Mouse (Mus musculus) liver, embryonic 16.5 days (tissue): ENCODE measurements around the gene Ttc30a1. TPM values are rescaled to one million over a fixed set of nuclear protein-coding genes. Genes with fewer than 3 reads are reported as not detected.

Source experiments
- ATAC-seq: fragments of 200-750 bp; cut with Nextera tagmentation; 2 replicates; pipeline ENCODE4 v1.8.0; 2017; ENCODE audit warnings: low read depth, mild to moderate bottlenecking, moderate number of reproducible peaks, moderate library complexity
- H3K27ac ChIP-seq: fragments of 300-500 bp; sonication (generic); 2 replicates; pipeline ENCODE4 v1.5.1; 2014; ENCODE audit warnings: mild to moderate bottlenecking, low read length
- H3K27me3 ChIP-seq: fragments of 300-500 bp; sonication (generic); 2 replicates; pipeline ENCODE4 v1.6.1; 2014; ENCODE audit warnings: low read depth, low read length, mixed read lengths; ENCODE audit not compliant: control insufficient read depth, insufficient read depth
- H3K36me3 ChIP-seq: fragments of 300-500 bp; sonication (generic); 2 replicates; pipeline ENCODE4 v1.6.1; 2014; ENCODE audit warnings: mild to moderate bottlenecking; ENCODE audit not compliant: control insufficient read depth, insufficient read depth
- H3K4me1 ChIP-seq: fragments of 300-500 bp; sonication (generic); 2 replicates; pipeline ENCODE4 v1.6.1; 2014; ENCODE audit warnings: low read depth, low read length, mixed read lengths; ENCODE audit not compliant: control insufficient read depth
- H3K4me2 ChIP-seq: fragments of 300-500 bp; sonication (generic); 2 replicates; pipeline ENCODE4 v1.6.1; 2014; ENCODE audit warnings: low read depth, low read length, mixed read lengths
- H3K4me3 ChIP-seq: fragments of 300-500 bp; sonication (generic); 2 replicates; pipeline ENCODE4 v1.5.1; 2014; ENCODE audit warnings: low read depth, mild to moderate bottlenecking, low read length
- H3K9ac ChIP-seq: fragments of 300-500 bp; sonication (generic); 2 replicates; pipeline ENCODE4 v1.6.1; 2014; ENCODE audit warnings: low read depth, low read length
- H3K9me3 ChIP-seq: fragments of 300-500 bp; sonication (generic); replicated peaks from 2 replicates; pipeline ENCODE4 v1.6.1; 2016; ENCODE audit warnings: low read length; ENCODE audit not compliant: control insufficient read depth
- WGBS: fragments of 180-500 bp; shearing (Covaris S2); extraction: QIAGEN DNeasy Blood & Tissue Kit; methylation state at CpG from one replicate; pipeline ENCODE4 v1.1.7; 2014; ENCODE audit not compliant: insufficient replicate concordance; 5-methylcytosine and 5-hydroxymethylcytosine counted together
- polyA plus RNA-seq: library from polyadenylated mRNA; unstranded; fragments of >200 nt; fragmentation: Nextera tagmentation; extraction: Ambion mirVana; gene quantifications from 2 replicates; pipeline ENCODE4 v1.2.1, GENCODE M21; 2015

Gene Ttc30a1
- polyA plus RNA-seq, 1 experiment from 2014 or later = 1.2 TPM

DNA sequence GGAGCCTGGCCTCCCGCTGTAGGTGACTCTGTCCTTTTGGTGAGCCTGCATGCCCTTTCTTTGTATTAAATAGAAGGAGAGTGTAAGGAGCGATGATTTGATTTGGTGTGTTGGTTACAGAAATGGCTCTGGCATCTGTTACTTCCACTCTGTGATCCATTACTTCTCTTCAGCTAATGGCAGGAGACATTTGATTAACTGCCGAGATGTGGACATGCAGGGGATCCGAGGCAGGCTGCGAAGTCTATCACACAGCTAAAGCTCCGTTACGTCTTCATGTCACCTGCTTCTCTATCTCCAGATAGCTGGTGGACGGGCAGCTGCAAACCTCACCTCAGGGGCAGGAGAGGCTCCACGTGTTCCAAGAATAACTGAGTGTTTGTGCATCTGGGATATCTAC, 7.6 kb downstream of the Ttc30a1 start:
- no peaks in the 10 kb centered on the region for H3K4me1 ChIP-seq
- no peak overlapping the region for H3K9ac ChIP-seq
- no peak overlapping the region for H3K27ac ChIP-seq
- H3K9me3 ChIP-seq = no peaks in the 10 kb centered on the region
- ATAC-seq = no peak
- no peaks in the 10 kb centered on the region for H3K36me3 ChIP-seq
- no peak overlapping the region for H3K4me2 ChIP-seq
- H3K27me3 ChIP-seq = no peaks in the 10 kb centered on the region
- 64% methylated on average over 9 of the region's 9 CpGs for WGBS
- no peak overlapping the region for H3K4me3 ChIP-seq

DNA sequence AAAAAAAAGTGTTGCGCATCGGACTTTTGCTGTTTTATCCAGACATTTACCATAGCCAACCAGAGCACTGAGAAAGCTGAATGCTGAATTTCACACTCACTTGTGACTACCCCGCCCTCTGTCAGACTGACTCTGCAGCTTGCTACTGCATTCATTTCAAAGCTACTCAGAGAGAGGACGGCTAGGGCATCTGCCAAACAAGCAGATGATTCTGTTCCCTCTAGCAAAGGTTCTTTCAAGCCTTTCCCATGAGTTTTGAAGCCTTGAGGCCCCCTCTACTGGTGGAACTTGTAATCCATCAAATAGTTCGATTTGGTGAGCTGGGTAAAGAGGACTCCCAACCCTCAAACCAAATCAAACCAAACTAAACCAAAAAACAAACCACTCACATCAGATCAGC, 16.8 kb downstream of the Ttc30a1 start:
- ATAC-seq = no peak
- peak overlapping the region; percentile 16 for H3K4me3 ChIP-seq
- peaks cover 3% of the 10 kb centered on the region; the same call in 1 of the 2 replicates for H3K4me1 ChIP-seq
- no peak overlapping the region for H3K27ac ChIP-seq
- H3K4me2 ChIP-seq = peak overlapping the region; percentile 47
- 16% methylated on average over 5 of the region's 5 CpGs for WGBS
- H3K36me3 ChIP-seq = no peaks in the 10 kb centered on the region
- no peak overlapping the region for H3K9ac ChIP-seq
- no peaks in the 10 kb centered on the region for H3K9me3 ChIP-seq
- no peaks in the 10 kb centered on the region for H3K27me3 ChIP-seq

DNA sequence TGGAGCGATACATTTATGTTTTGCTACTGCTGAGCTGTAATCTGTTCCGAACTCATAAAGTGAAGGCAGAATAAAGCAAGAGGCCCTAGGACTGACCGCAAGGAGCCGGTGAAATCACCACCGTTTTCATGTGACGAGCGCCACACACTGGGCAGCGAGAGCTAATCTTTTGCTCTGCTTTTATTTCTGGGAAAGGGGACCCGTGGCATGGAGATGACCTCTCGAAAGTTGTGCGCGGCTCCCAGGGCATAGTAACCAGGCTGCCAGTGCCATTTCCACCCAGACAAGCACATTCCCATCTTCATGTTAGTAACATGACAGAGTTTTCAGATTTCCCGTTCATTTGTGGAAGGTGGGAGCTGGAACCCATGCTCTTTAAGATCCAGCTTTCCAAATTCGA, 17.3 kb downstream of the Ttc30a1 start:
- Histone ChIP-seq H3K27me3 (no peaks in the 10 kb centered on the region), H3K4me3 (peak overlapping the region; percentile 17), H3K4me1 (peaks cover 3% of the 10 kb centered on the region; the same call in 1 of the 2 replicates), H3K4me2 (peak overlapping the region; percentile 47), H3K9me3 (no peaks in the 10 kb centered on the region), H3K36me3 (no peaks in the 10 kb centered on the region), H3K9ac (no peak overlapping the region), H3K27ac (no peak overlapping the region)
- WGBS = 12% methylated on average over 14 of the region's 14 CpGs
- no peak for ATAC-seq

DNA sequence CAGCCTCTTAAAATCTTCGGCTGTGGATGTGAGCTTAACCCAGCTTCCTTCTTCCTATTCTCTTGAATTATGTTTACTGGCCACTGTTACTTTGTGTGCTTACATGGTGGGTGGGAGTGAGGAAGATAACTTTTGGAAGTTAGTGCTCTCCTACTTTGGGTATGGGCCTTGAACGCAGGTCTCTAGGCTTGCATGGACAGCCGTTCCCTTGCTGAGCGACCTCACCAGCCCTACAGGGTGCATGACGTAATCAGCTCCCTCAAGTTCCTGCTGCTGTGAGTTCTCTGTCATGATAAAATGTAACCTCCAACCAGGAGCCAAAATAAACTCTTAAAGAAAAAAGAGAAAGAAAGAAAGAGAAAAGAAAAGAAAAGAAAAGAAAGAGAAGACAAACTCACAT, 17.7 kb downstream of the Ttc30a1 start:
- peaks cover 3% of the 10 kb centered on the region; the same call in 1 of the 2 replicates for H3K4me1 ChIP-seq
- WGBS = 45% methylated on average over 5 of the region's 5 CpGs
- no peak for ATAC-seq
- H3K27ac ChIP-seq = no peak overlapping the region
- no peak overlapping the region for H3K9ac ChIP-seq
- no peaks in the 10 kb centered on the region for H3K27me3 ChIP-seq
- H3K4me2 ChIP-seq = peak overlapping the region; percentile 47
- no peaks in the 10 kb centered on the region for H3K9me3 ChIP-seq
- H3K4me3 ChIP-seq = peak overlapping the region; percentile 17; the same call in 1 of the 2 replicates
- H3K36me3 ChIP-seq = no peaks in the 10 kb centered on the region

DNA sequence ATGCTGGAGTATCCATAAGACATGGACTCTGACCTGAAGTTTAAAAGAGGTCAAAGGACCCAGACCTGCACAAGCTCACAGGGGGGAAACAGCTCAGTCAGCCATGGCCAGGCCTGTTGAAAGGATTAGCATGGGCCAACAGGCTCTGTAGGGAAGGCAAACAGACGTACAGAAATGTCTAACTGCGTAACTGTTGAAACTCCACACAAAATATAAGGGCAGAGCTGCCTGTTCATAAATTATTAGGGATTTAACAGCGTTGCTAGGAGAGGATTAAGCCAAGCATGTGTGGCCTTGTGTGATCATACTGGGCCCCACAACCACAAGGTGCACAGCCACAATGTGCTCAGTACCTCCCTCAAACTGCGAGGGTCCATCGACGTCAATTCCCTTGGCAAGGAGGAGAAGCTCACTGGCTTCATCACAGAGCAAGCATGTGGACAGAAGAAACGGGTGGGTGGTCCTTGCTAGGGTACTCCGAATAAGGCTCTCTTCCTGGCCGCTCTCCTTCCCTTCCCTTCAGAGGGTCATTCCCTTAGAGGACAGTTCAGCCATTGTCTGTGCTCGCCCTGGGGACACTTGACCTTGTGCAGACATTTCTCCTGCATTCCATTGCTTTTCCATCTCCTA, 18.4 kb downstream of the Ttc30a1 start:
- Histone ChIP-seq H3K4me1 (peaks cover 3% of the 10 kb centered on the region; the same call in 1 of the 2 replicates), H3K9ac (no peak overlapping the region), H3K4me2 (no peak overlapping the region)

DNA sequence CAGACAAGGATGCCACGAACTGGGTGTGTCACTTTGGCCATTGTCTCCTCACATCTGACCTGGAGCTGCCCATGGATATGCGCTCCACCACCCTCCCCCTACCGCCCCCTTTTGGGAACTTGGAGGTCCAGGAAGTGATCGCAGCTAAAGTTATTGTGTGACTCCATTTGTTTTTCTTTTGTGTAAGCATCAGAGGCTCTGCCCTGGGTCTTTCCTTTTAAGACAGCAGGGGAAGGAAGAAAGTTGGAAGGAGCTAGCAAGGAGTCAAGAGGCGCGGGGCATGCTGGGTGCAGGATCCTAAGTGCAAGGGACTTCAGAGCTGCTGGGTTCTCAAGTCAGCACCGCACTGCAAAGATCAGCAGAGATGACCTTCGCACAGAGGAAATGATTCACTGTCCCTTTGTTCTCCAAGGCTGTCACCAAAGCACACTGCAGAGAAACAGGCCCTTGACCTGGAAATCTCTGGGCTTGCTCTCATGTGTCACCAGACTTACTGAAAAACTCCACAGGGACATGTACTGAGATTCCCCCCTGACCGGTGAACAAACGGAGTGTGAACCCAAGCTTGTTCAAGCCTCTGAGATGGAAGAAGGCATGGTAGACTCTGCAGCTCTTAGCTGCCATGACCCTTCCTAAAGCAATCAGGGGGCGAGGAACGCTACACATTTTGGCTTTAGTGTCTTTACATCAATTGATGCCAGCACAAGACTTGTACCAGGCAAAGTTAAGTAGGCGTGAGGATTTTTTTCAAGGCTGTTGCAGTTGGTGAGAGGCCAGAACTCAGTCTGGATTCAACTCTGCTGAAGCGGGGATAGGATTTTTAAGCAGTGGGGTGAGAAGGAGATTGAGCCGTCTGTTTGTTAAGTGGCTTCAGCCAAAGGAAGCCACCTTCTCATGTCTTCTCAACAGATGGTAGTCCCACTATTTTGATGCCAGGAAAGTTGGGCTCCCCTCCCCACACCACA, 21.1 kb downstream of the Ttc30a1 start:
- H3K36me3 ChIP-seq = no peaks in the 10 kb centered on the region
- H3K9me3 ChIP-seq = no peaks in the 10 kb centered on the region
- no peak overlapping the region for H3K4me3 ChIP-seq
- no peak overlapping the region for H3K4me2 ChIP-seq
- peaks cover 3% of the 10 kb centered on the region; the same call in 1 of the 2 replicates for H3K4me1 ChIP-seq
- H3K9ac ChIP-seq = no peak overlapping the region
- no peaks in the 10 kb centered on the region for H3K27me3 ChIP-seq
- H3K27ac ChIP-seq = no peak overlapping the region
- ATAC-seq = peak; percentile 53; the same call in 1 of the 2 replicates
- 51% methylated on average over 15 of the region's 15 CpGs for WGBS

More for the DNA sequence above, 18.4 kb downstream of the Ttc30a1 start:
- H3K27me3 ChIP-seq = no peaks in the 10 kb centered on the region
- H3K9me3 ChIP-seq = no peaks in the 10 kb centered on the region
- no peak for ATAC-seq
- H3K4me3 ChIP-seq = no peak overlapping the region
- H3K27ac ChIP-seq = no peak overlapping the region
- WGBS = 68% methylated on average over 10 of the region's 10 CpGs
- H3K36me3 ChIP-seq = no peaks in the 10 kb centered on the region

DNA sequence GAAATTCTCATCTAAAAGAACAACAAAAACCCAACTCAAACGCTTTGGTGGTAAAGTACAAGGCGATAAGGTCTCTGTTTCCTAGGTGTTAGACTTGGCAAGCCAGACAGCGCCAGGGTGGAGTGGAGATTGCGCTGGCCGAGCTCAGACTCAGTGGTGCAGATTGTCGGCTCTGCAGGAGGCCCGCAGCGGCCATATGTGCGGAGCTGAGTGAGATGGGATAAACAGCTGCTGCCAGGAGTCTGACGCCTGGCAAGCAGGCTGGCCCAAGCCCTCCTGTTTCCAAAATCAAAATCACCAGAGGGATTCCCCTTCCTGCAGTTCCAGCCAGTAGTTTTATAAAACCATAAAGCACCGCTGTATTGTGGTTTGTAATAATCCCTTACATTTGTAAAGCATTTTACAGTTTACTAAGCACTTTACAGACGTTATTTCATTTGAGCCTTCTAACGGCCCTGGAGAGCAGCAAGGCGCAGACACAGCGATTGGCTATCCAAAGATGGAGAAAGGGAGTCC, 21.9 kb downstream of the Ttc30a1 start:
- no peak overlapping the region for H3K4me3 ChIP-seq
- H3K4me2 ChIP-seq = no peak overlapping the region
- no peaks in the 10 kb centered on the region for H3K36me3 ChIP-seq
- H3K27me3 ChIP-seq = no peaks in the 10 kb centered on the region
- H3K9ac ChIP-seq = no peak overlapping the region
- H3K4me1 ChIP-seq = peaks cover 3% of the 10 kb centered on the region; the same call in 1 of the 2 replicates
- H3K9me3 ChIP-seq = no peaks in the 10 kb centered on the region
- no peak for ATAC-seq
- no peak overlapping the region for H3K27ac ChIP-seq
- WGBS = 39% methylated on average over 15 of the region's 15 CpGs

DNA sequence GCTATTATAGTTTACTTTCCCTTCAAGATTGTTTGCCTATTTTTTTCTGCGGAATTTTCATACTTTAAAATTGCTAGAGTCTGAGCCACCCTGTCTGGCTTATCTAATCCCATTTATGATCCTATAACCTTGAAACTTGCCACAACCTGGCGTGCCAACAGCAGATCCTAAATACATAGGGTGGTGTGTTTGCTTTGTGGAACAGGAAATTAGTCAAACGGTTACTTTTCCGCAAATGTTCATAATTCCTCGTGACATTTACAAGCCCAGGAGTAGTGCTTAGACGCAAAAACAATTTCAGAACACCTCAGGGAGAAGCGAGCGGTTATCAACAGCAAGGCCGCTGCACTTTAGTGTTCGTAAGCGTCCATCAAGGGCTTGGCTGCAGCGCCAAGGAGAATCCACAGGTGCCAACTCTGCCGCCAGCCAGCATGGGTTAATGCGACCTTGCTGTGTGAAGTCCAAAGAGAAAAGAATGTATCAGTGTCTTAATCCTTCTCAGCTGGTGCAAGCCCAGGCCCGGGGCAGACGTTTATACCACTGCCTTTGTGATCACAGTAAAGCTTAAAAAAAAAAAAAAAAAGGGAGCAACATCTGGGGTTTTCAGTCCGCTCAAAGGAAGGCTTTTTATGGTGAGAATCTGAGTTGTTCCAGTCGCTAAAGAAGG, 22.5 kb downstream of the Ttc30a1 start:
- no peak overlapping the region for H3K9ac ChIP-seq
- H3K27me3 ChIP-seq = no peaks in the 10 kb centered on the region
- no peaks in the 10 kb centered on the region for H3K4me1 ChIP-seq
- no peak for ATAC-seq
- no peak overlapping the region for H3K27ac ChIP-seq
- H3K4me3 ChIP-seq = no peak overlapping the region
- no peak overlapping the region for H3K4me2 ChIP-seq
- no peaks in the 10 kb centered on the region for H3K36me3 ChIP-seq
- 52% methylated on average over 18 of the region's 18 CpGs for WGBS
- no peaks in the 10 kb centered on the region for H3K9me3 ChIP-seq
